Mouse (Mus musculus) spleen, postnatal 36 days (tissue): ENCODE data around the gene Arcn1.

Experiments
- DNase-seq, 2 experiments: peaks; one replicate each; pipeline ENCODE4 v3.0.0; 2022; ENCODE audit warnings: low spot score in 2 of 2, mixed read lengths in 1 of 2

The Arcn1 gene

DNA sequence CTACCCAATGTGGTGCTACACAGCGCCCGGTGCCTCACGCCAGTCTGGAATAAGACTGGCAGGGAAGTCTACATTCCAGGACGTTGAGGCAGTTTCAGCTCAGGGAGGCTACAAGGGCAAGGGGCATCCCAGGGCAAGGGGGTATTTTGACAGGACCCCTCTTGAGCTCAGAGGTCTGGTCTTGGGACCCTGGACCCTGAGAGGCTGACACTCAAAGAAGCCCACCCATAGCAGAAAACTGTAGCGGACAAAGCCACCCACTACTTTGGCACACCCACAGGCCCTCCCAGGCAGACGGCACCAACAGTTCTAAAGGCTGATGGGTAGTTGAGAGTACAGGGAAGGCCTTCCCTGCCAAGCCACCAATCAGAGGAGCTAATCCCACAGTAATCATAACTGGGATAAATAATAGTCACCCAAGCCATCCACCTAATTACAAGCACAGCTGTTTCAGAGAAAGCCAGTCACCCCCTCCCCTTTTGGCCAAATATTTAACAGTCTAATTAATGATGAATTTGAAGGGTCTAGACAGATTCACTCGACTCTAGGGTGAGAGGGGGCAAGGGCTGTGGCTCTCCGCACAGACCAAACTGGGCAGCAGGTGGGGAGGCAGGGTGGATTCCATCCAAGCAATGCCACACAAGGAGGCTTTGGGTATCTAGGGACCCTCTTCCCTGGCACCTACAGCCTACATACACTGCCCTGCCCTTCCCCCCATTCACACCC, 47.9 kb downstream of the Arcn1 start:
- no peak for DNase-seq

DNA sequence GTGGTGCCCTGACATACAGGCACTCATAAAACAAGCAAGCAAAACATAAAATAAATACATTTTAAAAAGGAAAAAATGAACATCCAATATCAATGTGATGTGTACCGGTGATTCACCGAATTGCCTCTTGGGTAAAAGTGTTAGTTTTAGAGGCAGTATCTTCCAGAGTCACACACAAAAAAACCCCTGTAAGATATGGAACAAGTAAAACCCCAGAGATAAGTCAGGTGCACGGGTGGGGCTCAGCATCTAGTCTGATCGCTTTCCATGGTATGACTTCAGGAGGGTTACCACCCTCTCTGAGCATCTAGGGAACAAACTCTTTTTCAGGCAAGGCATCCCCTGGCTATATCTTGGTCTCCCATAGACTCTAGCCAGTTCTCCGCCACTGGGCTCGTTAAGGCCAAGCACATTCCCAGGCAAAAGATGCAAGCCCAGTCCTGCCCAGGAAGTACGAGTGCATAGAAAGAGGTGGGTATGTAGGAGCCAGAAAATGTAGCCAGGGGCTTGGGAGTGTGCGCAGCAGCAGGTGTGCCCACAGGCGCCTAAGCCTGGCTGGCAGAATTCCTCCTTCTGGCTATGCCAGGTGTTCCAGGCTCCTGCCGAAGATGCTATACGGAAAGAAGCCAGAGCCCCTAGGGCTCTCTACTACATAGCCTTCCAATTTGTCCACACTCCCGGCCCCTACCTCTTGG, 48.6 kb downstream of the Arcn1 start:
- no peak for DNase-seq

DNA sequence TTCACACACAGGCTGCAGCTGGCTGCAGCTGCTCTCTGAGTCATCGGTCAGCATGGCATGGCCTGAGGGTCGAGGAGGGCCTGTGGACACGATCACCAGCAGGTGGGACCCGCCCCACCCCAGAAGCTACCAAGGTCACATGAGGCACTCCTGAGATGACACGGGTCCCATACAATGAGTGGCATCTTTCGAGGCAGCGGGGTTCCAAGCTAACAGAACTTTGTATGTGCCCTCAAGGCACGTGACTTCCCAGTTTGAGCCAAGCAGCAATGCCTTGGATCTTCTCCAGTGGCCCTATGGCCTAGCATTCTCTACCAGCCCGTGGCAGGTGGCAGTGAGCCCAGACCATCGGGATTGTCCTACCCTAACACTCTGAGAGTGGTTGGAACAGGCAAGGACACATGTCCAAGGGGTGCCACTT, 49.8 kb downstream of the Arcn1 start:
- no peak for DNase-seq

DNA sequence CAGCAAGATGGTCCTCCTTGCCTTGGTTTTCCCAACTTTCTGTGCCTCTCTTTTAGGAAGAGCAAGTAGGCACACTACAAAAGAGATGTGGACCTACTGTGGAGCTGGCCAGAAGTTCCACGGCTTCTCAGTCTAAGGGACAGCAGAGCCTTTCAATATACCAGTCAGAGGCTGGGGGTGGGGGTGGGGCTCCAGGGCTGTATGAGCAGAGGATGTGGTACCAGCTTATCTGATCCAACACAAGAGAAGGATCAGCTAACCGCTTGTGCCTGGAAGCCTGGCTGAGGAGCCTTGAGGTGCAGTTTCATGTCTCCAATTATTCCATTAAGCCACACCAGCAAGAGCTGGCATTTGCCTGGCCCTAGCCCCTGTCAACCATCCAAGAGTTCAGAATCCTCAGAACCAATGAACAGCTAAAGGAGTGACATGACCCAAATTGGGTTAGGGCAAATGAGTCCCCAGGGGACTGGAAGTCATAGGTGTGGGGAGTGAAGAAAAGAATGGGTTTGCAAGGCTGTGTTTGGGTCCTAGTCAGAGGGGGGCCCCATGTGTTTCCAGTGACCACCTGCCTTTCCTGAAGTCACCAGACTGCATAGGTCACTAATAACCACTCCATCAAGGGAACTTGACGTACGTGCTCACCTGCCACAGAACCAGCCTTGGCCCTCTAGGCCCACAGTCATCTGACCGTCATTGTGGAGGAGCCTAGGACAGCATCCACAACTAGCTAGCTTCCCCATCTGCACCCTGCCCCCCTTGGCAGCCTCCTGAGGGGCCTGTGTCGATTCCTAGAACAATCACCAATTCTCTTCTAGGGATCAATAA, 50.4 kb downstream of the Arcn1 start:
- no peak for DNase-seq

DNA sequence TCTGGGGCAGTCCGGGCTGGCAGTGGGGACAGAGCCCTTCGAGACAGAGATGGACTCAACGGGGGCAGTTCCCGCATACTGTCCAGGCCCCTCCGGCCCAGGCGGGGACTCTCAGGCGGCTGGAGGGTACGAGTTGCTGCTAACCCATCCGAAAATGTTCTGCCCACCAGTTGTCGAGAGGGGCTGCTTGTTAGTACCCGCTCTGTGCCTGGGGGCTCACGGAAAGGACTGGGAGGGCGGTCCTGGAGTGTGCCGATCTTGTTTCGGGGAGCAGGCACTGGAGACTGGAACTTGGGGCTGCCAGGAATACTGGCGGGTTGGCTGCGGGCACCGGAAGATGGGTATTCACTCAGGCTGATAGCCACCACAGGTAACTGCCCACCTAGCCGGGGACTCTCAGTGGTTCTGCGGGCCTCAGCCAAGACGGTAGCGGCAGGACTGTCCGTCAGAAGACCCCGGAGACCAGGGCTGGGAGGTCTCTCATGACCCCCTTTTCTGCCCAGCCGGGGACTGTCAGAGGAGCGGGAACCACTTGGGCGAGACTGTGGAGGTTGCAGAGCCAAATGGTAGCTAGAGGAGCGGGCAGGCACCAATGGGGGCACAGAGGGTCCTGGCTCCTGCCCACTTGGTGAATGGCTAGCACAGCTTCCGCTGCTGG, 51.8 kb downstream of the Arcn1 start:
- DNase-seq = no peak

DNA sequence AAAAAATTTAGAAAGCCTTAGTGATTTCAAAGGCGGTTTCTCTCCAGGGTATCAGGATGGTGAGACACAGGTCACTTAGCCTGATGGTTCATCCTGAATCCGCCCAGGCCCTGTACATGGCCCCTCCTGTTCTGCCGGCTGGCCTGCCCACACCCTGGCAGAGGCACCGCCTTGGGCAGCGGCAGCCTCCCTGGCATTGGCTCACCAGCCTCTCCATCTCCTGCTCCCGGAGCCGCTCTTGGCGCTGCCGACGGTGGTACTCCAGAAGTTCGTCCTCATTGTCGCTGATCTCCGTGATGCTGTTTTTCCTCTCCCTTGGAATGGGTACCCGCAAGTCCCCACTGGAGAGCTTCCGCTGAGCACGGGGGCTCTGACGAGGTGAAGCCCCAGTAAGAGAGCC, 52.5 kb downstream of the Arcn1 start:
- DNase-seq = no peak

DNA sequence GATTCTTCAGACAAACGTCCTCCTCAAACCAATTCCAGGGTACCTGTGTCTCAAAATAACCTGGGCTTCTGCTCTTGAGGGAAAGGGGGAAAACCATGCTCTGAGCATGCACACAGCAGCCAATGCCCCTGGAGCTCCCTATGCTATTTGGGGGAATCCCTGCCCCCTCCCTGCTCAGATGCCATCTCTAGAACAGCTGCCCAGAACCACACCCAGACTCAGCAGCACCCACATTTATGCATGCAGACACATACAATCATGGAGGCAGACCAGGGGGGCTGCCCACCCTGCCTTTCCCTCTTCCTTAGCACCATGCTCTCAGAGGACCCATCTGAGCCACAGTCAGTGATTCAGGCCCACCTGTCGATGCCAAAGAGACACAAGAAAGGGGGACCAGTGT, 54.1 kb downstream of the Arcn1 start:
- DNase-seq = no peak

DNA sequence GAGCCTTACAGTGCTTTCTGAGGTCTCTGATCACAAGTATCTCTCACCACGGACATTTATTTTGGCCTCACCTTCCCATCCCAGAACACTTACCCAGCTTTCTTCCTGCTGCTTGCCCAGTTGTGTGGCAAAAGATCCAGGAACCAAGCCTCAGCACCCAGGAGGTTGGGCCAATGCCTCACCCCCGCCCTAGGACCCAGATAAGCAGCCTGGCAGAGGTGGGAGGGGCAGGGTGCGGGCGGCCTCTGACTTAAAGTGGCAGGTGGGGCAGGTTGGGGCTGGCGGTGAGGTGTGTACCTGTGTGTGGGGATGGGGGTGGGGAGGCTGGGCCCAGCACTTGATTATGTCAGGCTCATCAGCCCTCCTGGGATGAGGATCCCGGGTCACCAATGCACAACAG, 54.6 kb downstream of the Arcn1 start:
- DNase-seq = no peak

DNA sequence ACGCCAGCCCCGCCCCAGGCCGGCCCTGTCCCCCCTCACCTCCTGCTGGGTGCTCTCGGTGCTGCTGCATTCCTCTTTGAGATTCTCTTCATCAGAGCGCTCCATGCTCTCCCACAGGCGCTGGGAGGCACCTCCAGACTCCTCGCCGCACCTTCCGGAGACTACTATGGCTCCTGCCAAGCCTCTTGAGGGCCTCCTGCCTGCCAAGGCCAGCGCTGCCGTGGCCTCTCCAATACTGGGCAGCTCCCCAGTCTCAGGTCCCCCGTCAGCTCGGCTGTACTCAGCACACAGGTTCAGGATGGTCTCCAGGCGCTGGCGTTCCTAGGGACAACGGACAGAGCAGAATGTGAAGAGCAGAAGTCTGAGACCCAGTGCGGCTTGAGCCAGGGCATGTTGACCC, 56.0 kb downstream of the Arcn1 start:
- no peak for DNase-seq

DNA sequence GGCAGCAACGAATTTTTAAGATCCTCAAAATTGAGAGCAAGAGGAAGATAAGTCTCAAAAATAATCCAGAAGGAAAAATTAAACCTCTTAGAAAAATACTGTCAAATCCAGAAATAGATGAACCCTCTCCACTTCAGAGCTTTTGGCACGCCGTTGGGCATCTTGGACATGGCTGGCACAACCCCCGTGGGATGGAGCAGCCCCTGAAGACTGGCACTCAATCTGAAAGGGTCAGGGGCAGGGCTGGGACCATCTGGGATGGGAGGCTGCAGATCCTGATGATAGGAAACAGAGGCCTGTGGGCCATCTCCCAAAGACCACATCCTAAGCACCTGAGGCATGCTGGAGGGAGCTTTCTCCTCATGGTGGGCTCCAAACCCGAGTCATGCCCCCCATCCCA, 57.4 kb downstream of the Arcn1 start:
- no peak for DNase-seq

DNA sequence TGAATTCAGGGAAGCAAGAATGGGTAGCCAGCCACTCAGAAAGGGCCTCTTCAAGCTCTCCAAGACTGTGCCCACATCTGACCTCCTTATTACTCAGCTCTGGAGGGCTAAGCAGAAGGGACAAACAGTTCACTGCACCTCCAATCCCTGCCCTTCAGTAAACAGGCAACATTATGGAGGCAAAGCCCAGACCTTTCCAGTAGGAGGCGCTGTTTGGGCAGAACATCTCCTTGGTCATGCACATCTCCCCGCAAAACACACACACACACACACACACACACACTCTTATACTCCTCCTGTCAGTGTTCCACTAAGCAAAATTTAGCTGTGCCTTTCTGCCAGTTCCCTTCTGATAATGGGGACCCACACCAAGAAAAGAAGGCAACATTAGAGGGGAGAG, 58.0 kb downstream of the Arcn1 start:
- DNase-seq = no peak

DNA sequence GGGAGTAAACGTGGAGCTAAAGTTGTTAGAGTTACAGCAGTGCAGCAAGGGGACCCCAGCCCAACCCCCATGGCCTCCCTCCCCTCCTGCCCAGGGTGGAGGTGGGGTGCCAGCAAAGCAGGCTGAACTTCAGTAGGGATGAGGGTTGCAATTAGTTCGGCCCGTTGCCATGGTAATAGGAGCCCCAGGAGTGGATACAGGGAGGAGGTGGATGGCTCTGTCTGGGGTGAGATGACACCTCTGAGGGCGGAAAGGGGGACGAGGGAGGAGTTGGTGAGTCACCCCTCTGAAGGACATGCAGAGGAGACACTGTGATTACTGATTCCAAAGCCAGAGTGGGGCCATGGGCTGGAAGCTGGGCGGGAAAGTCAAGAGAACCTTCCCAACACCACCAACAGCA, 58.7 kb downstream of the Arcn1 start:
- DNase-seq = no peak

DNA sequence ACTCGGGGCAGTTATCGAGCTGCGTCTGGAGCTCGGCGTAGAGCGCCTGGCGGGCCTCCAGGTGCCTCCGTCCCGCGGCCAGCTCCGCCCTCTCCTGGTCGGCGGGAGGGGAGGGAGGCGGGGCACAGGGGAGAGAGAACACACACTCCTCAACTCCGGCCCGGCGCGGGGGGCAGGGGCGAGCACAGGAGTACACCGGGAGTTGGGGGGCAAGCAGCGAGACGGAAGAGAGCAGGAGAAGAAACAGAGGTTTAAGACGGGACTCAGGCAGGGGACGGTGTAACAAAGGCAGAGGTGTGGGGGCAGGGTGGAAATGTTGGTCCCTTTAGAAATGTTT, 59.2 kb downstream of the Arcn1 start:
- peak; percentile 47 to 51 for DNase-seq

DNA sequence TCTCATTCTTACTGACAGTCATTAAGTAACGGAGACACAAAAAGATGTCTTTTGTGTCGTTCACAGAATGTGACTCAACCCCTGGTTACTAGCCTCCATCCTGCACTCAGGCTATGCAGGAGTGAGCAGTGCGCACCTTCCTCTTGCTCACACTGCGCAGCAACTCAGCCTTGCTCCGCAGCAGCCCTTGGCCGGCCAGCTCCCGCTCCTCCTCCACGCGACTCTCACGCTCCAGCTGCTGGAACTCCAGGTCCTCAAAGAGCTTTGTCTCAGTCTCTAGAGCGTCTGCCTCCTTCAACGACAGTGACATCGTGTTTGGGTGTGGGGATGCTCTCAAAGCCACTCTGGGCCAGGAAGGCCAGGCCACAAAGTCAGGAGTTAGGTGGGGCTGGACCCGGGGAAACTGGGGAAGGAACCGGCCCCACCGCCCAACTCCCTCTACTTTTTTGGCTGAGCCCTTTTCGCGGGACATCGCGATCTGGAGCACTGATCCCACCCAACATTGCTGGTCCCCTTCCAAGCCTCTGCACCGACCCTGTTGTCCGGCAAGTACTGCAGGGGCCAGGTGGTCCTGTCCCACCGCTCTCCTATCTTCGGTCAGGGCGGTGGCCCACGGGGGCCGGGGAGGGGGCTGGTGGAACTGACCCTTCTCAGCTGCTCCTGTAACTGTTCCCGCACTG, 59.8 kb downstream of the Arcn1 start:
- no peak for DNase-seq

DNA sequence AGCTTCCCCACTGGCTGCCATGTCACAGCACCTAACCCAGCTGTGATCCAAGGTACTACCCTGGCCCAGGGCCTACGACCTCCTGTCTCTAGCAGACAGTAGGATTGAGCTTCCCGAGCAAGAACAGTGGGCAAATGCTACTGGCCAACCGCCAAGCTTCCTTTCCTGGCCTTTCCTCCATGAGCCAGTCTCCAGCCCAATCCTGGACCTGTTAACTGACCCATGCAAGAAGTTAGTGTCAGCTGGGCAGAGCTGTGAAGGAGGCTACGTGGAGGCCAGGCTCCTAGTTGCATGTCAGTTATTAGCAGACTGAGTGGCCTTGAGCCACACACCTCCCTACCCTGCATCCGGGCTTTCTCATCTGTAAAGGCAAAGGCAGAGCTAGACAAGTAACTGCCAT, 67.9 kb downstream of the Arcn1 start:
- DNase-seq = no peak

DNA sequence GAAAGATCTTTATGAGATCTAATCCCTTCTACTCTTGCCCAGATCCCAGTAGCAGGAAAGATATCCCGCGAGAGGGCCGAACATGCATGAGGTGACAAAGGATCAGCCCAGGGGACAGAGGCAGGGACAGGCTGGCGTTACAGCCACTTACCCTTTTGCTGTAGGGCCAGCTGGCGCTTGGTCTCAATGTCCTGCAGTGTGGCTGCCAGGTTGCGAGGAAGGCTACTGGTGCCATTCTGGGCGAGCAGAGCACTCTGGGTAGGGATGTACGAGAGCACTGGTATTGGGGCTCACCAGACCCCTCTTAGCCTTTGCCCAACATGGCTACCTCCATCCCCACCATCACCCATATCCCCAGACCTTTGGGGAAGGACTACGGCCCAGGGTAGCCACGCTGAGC, 68.4 kb downstream of the Arcn1 start:
- DNase-seq = no peak

DNA sequence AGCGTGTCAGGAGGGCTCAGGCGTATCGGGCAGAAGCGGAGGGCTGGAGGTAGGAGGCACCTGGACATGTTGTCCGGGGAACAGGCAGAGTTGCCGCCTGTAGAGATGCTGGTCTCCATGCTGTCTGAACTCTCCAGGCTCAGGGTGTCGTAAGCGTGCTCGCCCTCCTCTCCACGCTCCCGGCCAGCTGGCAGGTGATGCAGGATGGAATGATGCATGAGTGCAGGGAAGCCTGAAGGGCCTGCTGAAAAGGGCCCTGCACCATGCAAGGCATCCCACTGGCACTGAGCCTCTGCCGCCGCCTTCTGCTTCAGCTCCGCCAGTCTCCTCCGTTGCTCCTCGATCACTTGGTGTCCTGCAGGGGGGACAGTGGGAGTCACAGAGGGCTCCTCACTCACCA, 69.8 kb downstream of the Arcn1 start:
- no peak for DNase-seq

DNA sequence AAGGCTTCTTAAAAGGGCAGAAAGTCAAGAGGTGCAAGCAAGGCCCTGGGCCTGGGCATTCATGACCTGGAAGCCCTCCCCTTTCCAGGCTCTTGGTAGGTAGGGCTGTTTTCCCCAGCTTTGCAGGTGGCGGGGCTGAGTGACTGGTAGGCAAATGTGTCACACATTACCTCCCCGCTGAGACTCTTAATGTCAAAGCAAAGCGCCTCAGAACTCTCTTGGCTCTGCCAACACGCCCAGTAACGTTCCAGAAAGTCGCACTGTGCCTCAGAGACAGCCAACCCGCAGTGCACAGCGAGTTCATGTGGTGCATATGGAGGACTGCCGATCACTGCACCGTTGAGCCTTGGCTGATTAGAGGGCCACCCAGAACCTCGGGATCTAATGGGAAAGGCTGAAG, 74.6 kb downstream of the Arcn1 start:
- DNase-seq = no peak

DNA sequence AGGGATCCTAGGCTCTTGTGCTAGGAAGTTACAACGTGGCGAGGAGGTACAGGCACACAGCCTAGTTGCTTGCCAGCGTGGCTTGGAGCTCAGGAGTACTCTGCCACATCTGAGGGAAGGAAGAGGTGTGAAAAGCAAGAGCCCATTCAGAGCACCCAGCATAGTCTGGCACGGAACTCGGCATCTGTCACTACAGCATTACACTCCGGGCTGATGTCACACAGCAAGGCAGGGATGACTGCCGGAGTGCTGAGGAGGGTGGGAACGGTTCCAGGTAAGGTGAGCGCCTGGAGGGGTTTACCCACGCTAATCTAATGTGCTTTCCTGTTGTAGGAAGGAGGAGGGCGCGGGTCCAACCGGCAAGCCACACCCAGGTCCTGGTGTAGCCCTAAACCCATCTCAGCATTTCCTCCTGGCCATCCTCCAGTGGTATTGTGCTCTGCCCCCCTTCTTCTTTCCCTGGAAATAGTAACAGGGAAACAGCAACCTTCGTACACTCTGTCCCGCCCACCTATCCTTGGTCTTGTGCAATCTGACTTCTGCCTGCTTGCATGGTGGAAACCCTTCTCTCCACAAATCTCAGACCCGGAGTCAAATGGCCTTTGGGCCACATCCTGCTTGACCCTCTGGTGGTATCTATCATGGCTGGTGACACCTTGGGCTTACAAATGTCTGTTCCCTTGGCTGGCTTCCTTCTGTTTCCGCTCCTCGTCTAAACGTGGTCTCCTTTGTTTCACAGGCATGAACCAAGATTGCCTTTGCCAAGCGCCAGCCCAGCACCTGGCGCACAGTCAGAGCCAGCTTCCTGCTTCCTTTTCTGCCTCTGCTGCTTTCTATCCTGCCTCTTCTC, 75.7 kb downstream of the Arcn1 start:
- DNase-seq = peak in 1 of 2 experiments; percentile 8
